Mouse (Mus musculus): ENCODE measurements around the gene Rhob. TPM values are rescaled to one million over a fixed set of nuclear protein-coding genes. Genes with fewer than 3 reads are reported as not detected.
A peak's percentile ranks its signal among the peaks of the same experiment; 100 is the strongest.

The Rhob gene
- polyA plus RNA-seq, 1 experiment from 2014 or later, result 52.5 TPM

- Histone ChIP-seq H3K36me3 (ENCODE audit: inconsistent target) (no peaks in the 10 kb centered on the region), H3K4me3 (ENCODE audit: inconsistent target) (no peak overlapping the region), H3K27ac (no peak overlapping the region), H3K79me2 (ENCODE audit: inconsistent target) (no peaks in the 10 kb centered on the region)
- 96% methylated on average over 3 of the region's 3 CpGs for WGBS (ENCODE audit: missing documents)
Measured at GRCm38 (mm10) chr12:8454487-8454886, 45.3 kb downstream of the Rhob start.

- no peak overlapping the region for H3K4me3 ChIP-seq (ENCODE audit: inconsistent target)
- no peaks in the 10 kb centered on the region for H3K36me3 ChIP-seq (ENCODE audit: inconsistent target)
- H3K27ac ChIP-seq, result no peak overlapping the region
- 93% methylated on average over 7 of the region's 7 CpGs for WGBS (ENCODE audit: missing documents)
- no peaks in the 10 kb centered on the region for H3K79me2 ChIP-seq (ENCODE audit: inconsistent target)
Measured at GRCm38 (mm10) chr12:8452766-8453621, 46.8 kb downstream of the Rhob start.

- 92% methylated on average over 7 of the region's 7 CpGs for WGBS (ENCODE audit: missing documents)
- no peaks in the 10 kb centered on the region for H3K36me3 ChIP-seq (ENCODE audit: inconsistent target)
- H3K4me3 ChIP-seq (ENCODE audit: inconsistent target), result no peak overlapping the region
- H3K27ac ChIP-seq, result no peak overlapping the region
- H3K79me2 ChIP-seq (ENCODE audit: inconsistent target), result no peaks in the 10 kb centered on the region
Measured at GRCm38 (mm10) chr12:8451571-8452485, 48.0 kb downstream of the Rhob start.

- H3K4me3 ChIP-seq (ENCODE audit: inconsistent target), result no peak overlapping the region
- H3K36me3 ChIP-seq (ENCODE audit: inconsistent target), result no peaks in the 10 kb centered on the region
- no peaks in the 10 kb centered on the region for H3K79me2 ChIP-seq (ENCODE audit: inconsistent target)
- peak overlapping the region; percentile 3; the same call in 1 of the 2 replicates for H3K27ac ChIP-seq
- 15% methylated on average over 6 of the region's 6 CpGs for WGBS (ENCODE audit: missing documents)
Measured at GRCm38 (mm10) chr12:8450639-8451038, 49.2 kb downstream of the Rhob start.

GRCm38 (mm10) chr12:8450028-8450427 lies 49.8 kb downstream of the Rhob start:
- Histone ChIP-seq H3K36me3 (ENCODE audit: inconsistent target) (no peaks in the 10 kb centered on the region), H3K79me2 (ENCODE audit: inconsistent target) (no peaks in the 10 kb centered on the region), H3K4me3 (ENCODE audit: inconsistent target) (no peak overlapping the region), H3K27ac (0 out of 2 replicates have a peak overlapping the region, but pooled peaks have one; percentile 2)
- 90% methylated on average over 1 of the region's 1 CpGs for WGBS (ENCODE audit: missing documents)

Other genes starting within 250 kb of the Rhob start
- not detected in 3 replicates for gene Gdf7, start 198.1 kb downstream of the Rhob start, polyA plus RNA-seq (2018)
- gene Hs1bp3, start 186.6 kb downstream of the Rhob start, polyA plus RNA-seq (2018), result 33.1 to 40.0 TPM (median 38.6 TPM) in 3 replicates
- not detected in 3 replicates for gene Slc7a15, start 99.1 kb upstream of the Rhob start, polyA plus RNA-seq (2018)
- 61.0 to 80.1 TPM (median 72.2 TPM) in 3 replicates for gene Pum2, start 174.1 kb upstream of the Rhob start, polyA plus RNA-seq (2018)

Data from macrophage (primary cell).